Mouse (Mus musculus) liver, embryonic 16.5 days (tissue): Measurements from ENCODE around the gene Rimklb. TPM values are rescaled to one million over a fixed set of nuclear protein-coding genes. Genes with fewer than 3 reads are reported as not detected.

Experiments used
- ATAC-seq: fragments of 200-750 bp; cut with Nextera tagmentation; 2 replicates; pipeline ENCODE4 v1.8.0; 2017; ENCODE audit warnings: low read depth, mild to moderate bottlenecking, moderate number of reproducible peaks, moderate library complexity
- H3K27ac ChIP-seq: fragments of 300-500 bp; sonication (generic); 2 replicates; pipeline ENCODE4 v1.5.1; 2014; ENCODE audit warnings: mild to moderate bottlenecking, low read length
- H3K27me3 ChIP-seq: fragments of 300-500 bp; sonication (generic); 2 replicates; pipeline ENCODE4 v1.6.1; 2014; ENCODE audit warnings: low read depth, low read length, mixed read lengths; ENCODE audit not compliant: control insufficient read depth, insufficient read depth
- H3K36me3 ChIP-seq: fragments of 300-500 bp; sonication (generic); 2 replicates; pipeline ENCODE4 v1.6.1; 2014; ENCODE audit warnings: mild to moderate bottlenecking; ENCODE audit not compliant: control insufficient read depth, insufficient read depth
- H3K4me1 ChIP-seq: fragments of 300-500 bp; sonication (generic); 2 replicates; pipeline ENCODE4 v1.6.1; 2014; ENCODE audit warnings: low read depth, low read length, mixed read lengths; ENCODE audit not compliant: control insufficient read depth
- H3K4me2 ChIP-seq: fragments of 300-500 bp; sonication (generic); 2 replicates; pipeline ENCODE4 v1.6.1; 2014; ENCODE audit warnings: low read depth, low read length, mixed read lengths
- H3K4me3 ChIP-seq: fragments of 300-500 bp; sonication (generic); 2 replicates; pipeline ENCODE4 v1.5.1; 2014; ENCODE audit warnings: low read depth, mild to moderate bottlenecking, low read length
- H3K9ac ChIP-seq: fragments of 300-500 bp; sonication (generic); 2 replicates; pipeline ENCODE4 v1.6.1; 2014; ENCODE audit warnings: low read depth, low read length
- H3K9me3 ChIP-seq: fragments of 300-500 bp; sonication (generic); replicated peaks from 2 replicates; pipeline ENCODE4 v1.6.1; 2016; ENCODE audit warnings: low read length; ENCODE audit not compliant: control insufficient read depth
- WGBS: fragments of 180-500 bp; shearing (Covaris S2); extraction: QIAGEN DNeasy Blood & Tissue Kit; methylation state at CpG from one replicate; pipeline ENCODE4 v1.1.7; 2014; ENCODE audit not compliant: insufficient replicate concordance; 5-methylcytosine and 5-hydroxymethylcytosine counted together
- polyA plus RNA-seq: library from polyadenylated mRNA; unstranded; fragments of >200 nt; fragmentation: Nextera tagmentation; extraction: Ambion mirVana; gene quantifications from 2 replicates; pipeline ENCODE4 v1.2.1, GENCODE M21; 2015

Rimklb gene
- polyA plus RNA-seq, 1 experiment from 2014 or later, result 0.32 TPM

GRCm38 (mm10) chr6:122466092-122466713 lies 32.4 kb downstream of the Rimklb start:
- ATAC-seq, result no peak
- Histone ChIP-seq H3K4me3 (no peak overlapping the region), H3K9ac (no peak overlapping the region), H3K9me3 (no peaks in the 10 kb centered on the region), H3K4me1 (no peaks in the 10 kb centered on the region), H3K4me2 (no peak overlapping the region), H3K36me3 (no peaks in the 10 kb centered on the region), H3K27me3 (no peaks in the 10 kb centered on the region), H3K27ac (no peak overlapping the region)
- WGBS, result 57% methylated on average over 3 of the region's 3 CpGs

GRCm38 (mm10) chr6:122458946-122459693 lies 39.4 kb downstream of the Rimklb start:
- H3K27me3 ChIP-seq, result no peaks in the 10 kb centered on the region
- no peak overlapping the region for H3K9ac ChIP-seq
- no peak overlapping the region for H3K4me2 ChIP-seq

GRCm38 (mm10) chr6:122447848-122448247 lies 50.7 kb downstream of the Rimklb start:
- no peak overlapping the region for H3K9ac ChIP-seq
- no peak overlapping the region for H3K27ac ChIP-seq
- no peak for ATAC-seq
- no peaks in the 10 kb centered on the region for H3K9me3 ChIP-seq
- no peak overlapping the region for H3K4me3 ChIP-seq
- H3K36me3 ChIP-seq, result no peaks in the 10 kb centered on the region
- H3K27me3 ChIP-seq, result no peaks in the 10 kb centered on the region
- H3K4me1 ChIP-seq, result no peaks in the 10 kb centered on the region
- H3K4me2 ChIP-seq, result no peak overlapping the region
- 73% methylated on average over 7 of the region's 7 CpGs for WGBS

More at GRCm38 (mm10) chr6:122458946-122459693, 39.4 kb downstream of the Rimklb start:
- H3K9me3 ChIP-seq, result no peaks in the 10 kb centered on the region
- ATAC-seq, result no peak
- 61% methylated on average over 8 of the region's 8 CpGs for WGBS
- H3K27ac ChIP-seq, result no peak overlapping the region
- H3K4me1 ChIP-seq, result no peaks in the 10 kb centered on the region
- no peak overlapping the region for H3K4me3 ChIP-seq
- no peaks in the 10 kb centered on the region for H3K36me3 ChIP-seq

- H3K36me3 ChIP-seq, result no peaks in the 10 kb centered on the region
- H3K9me3 ChIP-seq, result no peaks in the 10 kb centered on the region
- no peaks in the 10 kb centered on the region for H3K27me3 ChIP-seq
- WGBS, result 60% methylated on average over 6 of the region's 6 CpGs
- H3K4me2 ChIP-seq, result no peak overlapping the region
- H3K4me1 ChIP-seq, result no peaks in the 10 kb centered on the region
- no peak overlapping the region for H3K9ac ChIP-seq
- H3K27ac ChIP-seq, result no peak overlapping the region
- no peak overlapping the region for H3K4me3 ChIP-seq
- ATAC-seq, result no peak
Measured at GRCm38 (mm10) chr6:122445215-122445614, 53.3 kb downstream of the Rimklb start.

- no peaks in the 10 kb centered on the region for H3K36me3 ChIP-seq
- H3K4me3 ChIP-seq, result no peak overlapping the region
- ATAC-seq, result no peak
- H3K27me3 ChIP-seq, result no peaks in the 10 kb centered on the region
- no peak overlapping the region for H3K4me2 ChIP-seq
- H3K4me1 ChIP-seq, result no peaks in the 10 kb centered on the region
- no peak overlapping the region for H3K9ac ChIP-seq
- 64% methylated on average over 4 of the region's 4 CpGs for WGBS
- H3K27ac ChIP-seq, result no peak overlapping the region
- no peaks in the 10 kb centered on the region for H3K9me3 ChIP-seq
Measured at GRCm38 (mm10) chr6:122440632-122441226, 57.8 kb downstream of the Rimklb start.

GRCm38 (mm10) chr6:122439249-122439648 lies 59.3 kb downstream of the Rimklb start:
- WGBS, result 53% methylated on average over 4 of the region's 4 CpGs
- H3K9me3 ChIP-seq, result no peaks in the 10 kb centered on the region
- no peak overlapping the region for H3K27ac ChIP-seq
- H3K4me1 ChIP-seq, result no peaks in the 10 kb centered on the region
- no peak overlapping the region for H3K9ac ChIP-seq
- no peak overlapping the region for H3K4me2 ChIP-seq
- no peak for ATAC-seq
- H3K4me3 ChIP-seq, result no peak overlapping the region
- H3K36me3 ChIP-seq, result no peaks in the 10 kb centered on the region
- H3K27me3 ChIP-seq, result no peaks in the 10 kb centered on the region

GRCm38 (mm10) chr6:122435270-122435669 lies 63.3 kb downstream of the Rimklb start:
- no peak overlapping the region for H3K27ac ChIP-seq
- no peaks in the 10 kb centered on the region for H3K4me1 ChIP-seq
- no peak overlapping the region for H3K4me3 ChIP-seq
- WGBS, result 79% methylated on average over 2 of the region's 2 CpGs
- ATAC-seq, result no peak
- no peaks in the 10 kb centered on the region for H3K9me3 ChIP-seq
- H3K27me3 ChIP-seq, result no peaks in the 10 kb centered on the region
- H3K9ac ChIP-seq, result no peak overlapping the region
- no peaks in the 10 kb centered on the region for H3K36me3 ChIP-seq
- H3K4me2 ChIP-seq, result no peak overlapping the region

GRCm38 (mm10) chr6:122427456-122427855 lies 71.1 kb downstream of the Rimklb start:
- Histone ChIP-seq H3K9ac (no peak overlapping the region), H3K4me3 (no peak overlapping the region), H3K27ac (no peak overlapping the region), H3K4me2 (no peak overlapping the region), H3K27me3 (no peaks in the 10 kb centered on the region), H3K9me3 (no peaks in the 10 kb centered on the region), H3K4me1 (no peaks in the 10 kb centered on the region), H3K36me3 (no peaks in the 10 kb centered on the region)
- no peak for ATAC-seq
- 58% methylated on average over 7 of the region's 7 CpGs for WGBS

- Histone ChIP-seq H3K27me3 (no peaks in the 10 kb centered on the region), H3K4me1 (no peaks in the 10 kb centered on the region), H3K4me3 (no peak overlapping the region), H3K9ac (no peak overlapping the region), H3K4me2 (no peak overlapping the region), H3K9me3 (no peaks in the 10 kb centered on the region), H3K36me3 (no peaks in the 10 kb centered on the region), H3K27ac (no peak overlapping the region)
- ATAC-seq, result no peak
- WGBS, result 67% methylated on average over 7 of the region's 7 CpGs
Measured at GRCm38 (mm10) chr6:122417015-122417414, 81.5 kb downstream of the Rimklb start.
